Mouse (Mus musculus) hindbrain, embryonic 13.5 days (tissue): ENCODE results near the gene Fbrsl1. TPM values are rescaled to one million over a fixed set of nuclear protein-coding genes. Genes with fewer than 3 reads are reported as not detected.

Source experiments
- ATAC-seq: fragments of 200-750 bp; cut with Nextera tagmentation; 2 replicates; pipeline ENCODE4 v1.8.0; 2017; ENCODE audit warnings: moderate TSS enrichment; ENCODE audit not compliant: low FRiP score
- H3K27ac ChIP-seq: fragments of 300-500 bp; sonication (generic); 2 replicates; pipeline ENCODE4 v1.5.1; 2015; ENCODE audit warnings: inconsistent platforms, mild to moderate bottlenecking, moderate library complexity
- H3K27me3 ChIP-seq: fragments of 300-500 bp; sonication (generic); 2 replicates; pipeline ENCODE4 v1.6.1; 2015; ENCODE audit warnings: mild to moderate bottlenecking, inconsistent platforms
- H3K36me3 ChIP-seq: fragments of 300-500 bp; sonication (generic); 2 replicates; pipeline ENCODE4 v1.6.1; 2015; ENCODE audit warnings: mild to moderate bottlenecking, inconsistent platforms
- H3K4me1 ChIP-seq: fragments of 300-500 bp; sonication (generic); replicated peaks from 2 replicates; pipeline ENCODE4 v1.6.1; 2015; ENCODE audit warnings: inconsistent platforms
- H3K4me2 ChIP-seq: fragments of 300-500 bp; sonication (generic); 2 replicates; pipeline ENCODE4 v1.6.1; 2015; ENCODE audit warnings: inconsistent platforms, mild to moderate bottlenecking, moderate library complexity
- H3K4me3 ChIP-seq: fragments of 300-500 bp; sonication (generic); 2 replicates; pipeline ENCODE4 v1.5.1; 2015; ENCODE audit warnings: mild to moderate bottlenecking, inconsistent platforms
- H3K9ac ChIP-seq: fragments of 300-500 bp; sonication (generic); 2 replicates; pipeline ENCODE4 v1.6.1; 2015; ENCODE audit warnings: mild to moderate bottlenecking, inconsistent platforms
- H3K9me3 ChIP-seq: fragments of 300-500 bp; sonication (generic); 2 replicates; pipeline ENCODE4 v1.6.1; 2016; ENCODE audit warnings: inconsistent platforms
- WGBS: fragments of 180-500 bp; shearing (Covaris S2); methylation state at CpG from one replicate; pipeline ENCODE4 v1.1.7; 2015; 5-methylcytosine and 5-hydroxymethylcytosine counted together
- polyA plus RNA-seq: library from polyadenylated mRNA; unstranded; fragments of >200 nt; fragmentation: Nextera tagmentation; extraction: Ambion mirVana; gene quantifications from 2 replicates; pipeline ENCODE4 v1.2.1, GENCODE M21; 2015

Fbrsl1 gene
- polyA plus RNA-seq, 1 experiment from 2014 or later, result 20.7 TPM

GRCm38 (mm10) chr5:110406065-110406714 lies 42.1 kb downstream of the Fbrsl1 start:
- Histone ChIP-seq H3K4me1 (peaks cover 28% of the 10 kb centered on the region), H3K9ac (no peak overlapping the region), H3K27ac (peak overlapping the region; percentile 69), H3K4me2 (no peak overlapping the region), H3K27me3 (no peaks in the 10 kb centered on the region; the same call in 1 of the 2 replicates), H3K4me3 (no peak overlapping the region), H3K9me3 (no peaks in the 10 kb centered on the region), H3K36me3 (peaks cover 5% of the 10 kb centered on the region; the same call in 1 of the 2 replicates)
- 40% methylated on average over 8 of the region's 8 CpGs for WGBS
- peak; percentile 53; the same call in 1 of the 2 replicates for ATAC-seq

- ATAC-seq, result no peak
- 53% methylated on average over 3 of the region's 3 CpGs for WGBS
- peak overlapping the region; percentile 20; the same call in 1 of the 2 replicates for H3K27ac ChIP-seq
- no peaks in the 10 kb centered on the region; the same call in 1 of the 2 replicates for H3K36me3 ChIP-seq
- peaks cover 28% of the 10 kb centered on the region for H3K4me1 ChIP-seq
- no peak overlapping the region for H3K9ac ChIP-seq
- no peaks in the 10 kb centered on the region for H3K9me3 ChIP-seq
- H3K4me3 ChIP-seq, result no peak overlapping the region
- no peaks in the 10 kb centered on the region; the same call in 1 of the 2 replicates for H3K27me3 ChIP-seq
- H3K4me2 ChIP-seq, result no peak overlapping the region
Observed at GRCm38 (mm10) chr5:110403931-110404330, 44.4 kb downstream of the Fbrsl1 start.

GRCm38 (mm10) chr5:110402557-110402956 lies 45.7 kb downstream of the Fbrsl1 start:
- Histone ChIP-seq H3K36me3 (no peaks in the 10 kb centered on the region), H3K9ac (no peak overlapping the region), H3K9me3 (no peaks in the 10 kb centered on the region), H3K27ac (no peak overlapping the region), H3K4me3 (no peak overlapping the region), H3K27me3 (no peaks in the 10 kb centered on the region), H3K4me2 (no peak overlapping the region), H3K4me1 (peaks cover 25% of the 10 kb centered on the region)
- ATAC-seq, result no peak
- 85% methylated on average over 2 of the region's 2 CpGs for WGBS

- Histone ChIP-seq H3K27me3 (no peaks in the 10 kb centered on the region), H3K4me2 (no peak overlapping the region), H3K4me3 (no peak overlapping the region), H3K27ac (no peak overlapping the region), H3K9ac (no peak overlapping the region), H3K9me3 (no peaks in the 10 kb centered on the region), H3K36me3 (no peaks in the 10 kb centered on the region), H3K4me1 (peaks cover 11% of the 10 kb centered on the region)
- WGBS, result 87% methylated on average over 8 of the region's 8 CpGs
- no peak for ATAC-seq
Observed at GRCm38 (mm10) chr5:110401101-110401500, 47.2 kb downstream of the Fbrsl1 start.

GRCm38 (mm10) chr5:110395006-110395661 lies 53.2 kb downstream of the Fbrsl1 start:
- 88% methylated on average over 5 of the region's 5 CpGs for WGBS
- Histone ChIP-seq H3K4me1 (peaks cover 11% of the 10 kb centered on the region), H3K4me2 (no peak overlapping the region), H3K27ac (no peak overlapping the region), H3K9ac (no peak overlapping the region), H3K9me3 (no peaks in the 10 kb centered on the region), H3K36me3 (peaks cover 6% of the 10 kb centered on the region; the same call in 1 of the 2 replicates), H3K4me3 (no peak overlapping the region), H3K27me3 (no peaks in the 10 kb centered on the region)
- ATAC-seq, result no peak

- no peak overlapping the region; the same call in 1 of the 2 replicates for H3K27ac ChIP-seq
- peaks cover 6% of the 10 kb centered on the region; the same call in 1 of the 2 replicates for H3K36me3 ChIP-seq
- H3K4me1 ChIP-seq, result peaks cover 11% of the 10 kb centered on the region
- WGBS, result 47% methylated on average over 5 of the region's 5 CpGs
- no peak overlapping the region for H3K4me3 ChIP-seq
- H3K4me2 ChIP-seq, result no peak overlapping the region
- H3K9ac ChIP-seq, result no peak overlapping the region
- H3K27me3 ChIP-seq, result peaks cover 8% of the 10 kb centered on the region
- ATAC-seq, result peak; percentile 40; the same call in 1 of the 2 replicates
- H3K9me3 ChIP-seq, result no peaks in the 10 kb centered on the region
Observed at GRCm38 (mm10) chr5:110392727-110393126, 55.6 kb downstream of the Fbrsl1 start.

- H3K4me1 ChIP-seq, result peaks cover 27% of the 10 kb centered on the region
- peaks cover 6% of the 10 kb centered on the region; the same call in 1 of the 2 replicates for H3K36me3 ChIP-seq
- no peak for ATAC-seq
- no peak overlapping the region for H3K9ac ChIP-seq
- no peak overlapping the region for H3K4me3 ChIP-seq
- no peaks in the 10 kb centered on the region for H3K9me3 ChIP-seq
- H3K4me2 ChIP-seq, result no peak overlapping the region
- no peak overlapping the region for H3K27ac ChIP-seq
- H3K27me3 ChIP-seq, result peaks cover 8% of the 10 kb centered on the region
- 88% methylated on average over 4 of the region's 4 CpGs for WGBS
Observed at GRCm38 (mm10) chr5:110390631-110391030, 57.7 kb downstream of the Fbrsl1 start.

GRCm38 (mm10) chr5:110387332-110387731 lies 61.0 kb downstream of the Fbrsl1 start:
- Histone ChIP-seq H3K27ac (peak overlapping the region; percentile 82; the same call in 1 of the 2 replicates), H3K27me3 (peaks cover 8% of the 10 kb centered on the region), H3K9ac (peak overlapping the region; percentile 81), H3K4me3 (peak overlapping the region; percentile 71), H3K4me2 (peak overlapping the region; percentile 65), H3K9me3 (no peaks in the 10 kb centered on the region), H3K36me3 (peaks cover 3% of the 10 kb centered on the region; the same call in 1 of the 2 replicates), H3K4me1 (peaks cover 43% of the 10 kb centered on the region)
- 15% methylated on average over 8 of the region's 8 CpGs for WGBS
- ATAC-seq, result peak; percentile 1; the same call in 1 of the 2 replicates

GRCm38 (mm10) chr5:110386371-110387330 lies 61.7 kb downstream of the Fbrsl1 start:
- WGBS, result under 1% methylated on average over 90 of the region's 90 CpGs

GRCm38 (mm10) chr5:110385263-110385662 lies 63.0 kb downstream of the Fbrsl1 start:
- H3K27ac ChIP-seq, result no peak overlapping the region
- peaks cover 7% of the 10 kb centered on the region; the same call in 1 of the 2 replicates for H3K36me3 ChIP-seq
- H3K4me1 ChIP-seq, result peaks cover 43% of the 10 kb centered on the region
- no peak for ATAC-seq
- no peaks in the 10 kb centered on the region for H3K9me3 ChIP-seq
- H3K9ac ChIP-seq, result peak overlapping the region; percentile 81
- WGBS, result 52% methylated on average over 4 of the region's 4 CpGs
- peak overlapping the region; percentile 65 for H3K4me2 ChIP-seq
- peak overlapping the region; percentile 71 for H3K4me3 ChIP-seq
- H3K27me3 ChIP-seq, result peaks cover 8% of the 10 kb centered on the region

More at GRCm38 (mm10) chr5:110386371-110387330, 61.7 kb downstream of the Fbrsl1 start:
- Histone ChIP-seq H3K27me3 (peaks cover 8% of the 10 kb centered on the region), H3K4me2 (peak overlapping the region; percentile 65), H3K9me3 (no peaks in the 10 kb centered on the region), H3K4me1 (peaks cover 43% of the 10 kb centered on the region), H3K27ac (peak overlapping the region; percentile 82), H3K4me3 (peak overlapping the region; percentile 71), H3K9ac (peak overlapping the region; percentile 81), H3K36me3 (peaks cover 3% of the 10 kb centered on the region; the same call in 1 of the 2 replicates)
- ATAC-seq, result peak; percentile 85

GRCm38 (mm10) chr5:110384491-110384890 lies 63.8 kb downstream of the Fbrsl1 start:
- no peak for ATAC-seq
- H3K27me3 ChIP-seq, result peaks cover 8% of the 10 kb centered on the region
- peaks cover 43% of the 10 kb centered on the region for H3K4me1 ChIP-seq
- peak overlapping the region; percentile 71 for H3K4me3 ChIP-seq
- H3K9me3 ChIP-seq, result no peaks in the 10 kb centered on the region
- H3K36me3 ChIP-seq, result peaks cover 14% of the 10 kb centered on the region
- H3K4me2 ChIP-seq, result peak overlapping the region; percentile 65
- no peak overlapping the region for H3K27ac ChIP-seq
- 81% methylated on average over 6 of the region's 6 CpGs for WGBS
- peak overlapping the region; percentile 81 for H3K9ac ChIP-seq
